Mouse (Mus musculus) limb, embryonic 10.5 days (tissue): Measurements from ENCODE around the gene Krt80. TPM values are rescaled to one million over a fixed set of nuclear protein-coding genes. Genes with fewer than 3 reads are reported as not detected.

Source experiments
- DNase-seq: peaks from one replicate; pipeline ENCODE4 v3.0.0-alpha.2; 2017; ENCODE audit warnings: low spot score
- H3K27ac ChIP-seq: fragments of 300-500 bp; sonication (generic); 2 replicates; pipeline ENCODE4 v1.5.1; 2016; ENCODE audit warnings: mild to moderate bottlenecking
- H3K27me3 ChIP-seq: fragments of 300-500 bp; sonication (generic); 2 replicates; pipeline ENCODE4 v1.6.1; 2016; ENCODE audit warnings: low read depth, mild to moderate bottlenecking; ENCODE audit not compliant: poor library complexity, severe bottlenecking
- H3K36me3 ChIP-seq: fragments of 300-500 bp; sonication (generic); 2 replicates; pipeline ENCODE4 v1.6.1; 2016; ENCODE audit warnings: mild to moderate bottlenecking, moderate library complexity
- H3K4me1 ChIP-seq: fragments of 300-500 bp; sonication (generic); 2 replicates; pipeline ENCODE4 v1.6.1; 2016
- H3K4me3 ChIP-seq: fragments of 300-500 bp; sonication (generic); 2 replicates; pipeline ENCODE4 v1.5.1; 2016; ENCODE audit warnings: mild to moderate bottlenecking, moderate library complexity
- H3K9me3 ChIP-seq: fragments of 300-500 bp; sonication (generic); replicated peaks from 2 replicates; pipeline ENCODE4 v1.6.1; 2016; ENCODE audit warnings: mild to moderate bottlenecking
- WGBS: fragments of 180-500 bp; shearing (Covaris S2); methylation state at CpG from one replicate; pipeline ENCODE4 v1.1.7; 2016; 5-methylcytosine and 5-hydroxymethylcytosine counted together
- polyA plus RNA-seq: library from polyadenylated mRNA; unstranded; fragments of >200 nt; fragmentation: Nextera tagmentation; extraction: Ambion mirVana; gene quantifications from 2 replicates; pipeline ENCODE4 v1.2.1, GENCODE M21; 2016

The Krt80 gene
- polyA plus RNA-seq, 1 experiment from 2014 or later: 0.23 TPM

DNA sequence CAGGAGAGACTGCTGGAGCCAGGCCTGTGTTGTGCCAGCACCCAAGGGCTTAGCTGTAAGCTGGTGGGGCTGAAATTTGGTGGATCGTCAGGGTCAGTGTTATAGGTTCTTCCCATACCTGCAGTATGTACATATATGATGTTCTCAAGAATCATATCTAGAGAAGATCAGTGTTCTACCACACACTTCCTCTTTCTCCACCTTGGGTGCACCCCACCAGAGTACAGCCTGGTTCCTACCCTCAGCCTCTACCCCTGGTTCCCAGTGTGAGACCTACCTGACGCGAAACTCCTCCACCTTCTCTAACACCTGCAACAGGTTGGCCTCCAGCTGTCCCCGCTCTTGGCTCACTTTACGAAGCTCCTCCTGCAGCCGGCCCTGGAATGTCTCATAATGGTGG lies 6.0 kb downstream of the Krt80 start:
- whole genome bisulfite sequencing: 79% methylated on average over 6 of the region's 6 CpGs
- Histone ChIP-seq H3K9me3 (no peaks in the 10 kb centered on the region), H3K27me3 (peaks cover 17% of the 10 kb centered on the region; the same call in 1 of the 2 replicates)

DNA sequence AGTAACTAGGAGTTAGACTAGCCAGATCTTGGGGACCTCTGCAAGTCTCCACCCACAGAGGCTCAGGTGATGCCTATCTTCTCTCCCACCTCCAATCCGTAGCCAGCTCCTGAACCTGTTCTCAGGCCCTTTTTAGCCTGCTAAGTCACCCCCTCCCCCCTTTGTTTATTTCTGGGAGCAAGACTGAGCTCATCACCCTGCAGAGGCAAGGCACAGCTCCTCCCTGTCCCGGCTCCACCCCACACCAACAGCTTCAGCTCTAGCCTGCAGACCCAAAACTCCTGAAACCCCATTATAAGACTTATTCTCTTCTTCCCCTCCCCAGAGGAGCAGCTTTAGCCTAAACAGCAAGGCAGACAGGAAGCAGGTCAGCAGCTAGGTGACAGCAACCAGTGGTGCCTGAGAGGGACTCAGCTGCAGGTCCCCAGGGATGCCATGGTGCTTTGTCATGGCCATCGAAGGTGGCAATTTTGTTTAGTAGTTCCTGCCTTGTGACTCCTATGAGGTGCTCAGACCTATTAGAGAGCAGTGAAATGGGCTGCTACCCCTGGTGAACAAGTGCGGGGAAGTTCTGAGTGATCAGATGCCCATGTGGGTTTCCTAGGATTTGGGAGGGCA lies 7.5 kb downstream of the Krt80 start:
- Histone ChIP-seq H3K36me3 (no peaks in the 10 kb centered on the region), H3K4me3 (no peak overlapping the region), H3K27ac (no peak overlapping the region), H3K9me3 (no peaks in the 10 kb centered on the region), H3K27me3 (peaks cover 11% of the 10 kb centered on the region; the same call in 1 of the 2 replicates), H3K4me1 (peaks cover 17% of the 10 kb centered on the region)
- DNase-seq: no peak
- WGBS: 62% methylated on average over 4 of the region's 4 CpGs

More for the DNA sequence above, 6.0 kb downstream of the Krt80 start:
- Histone ChIP-seq H3K36me3 (no peaks in the 10 kb centered on the region), H3K4me1 (peaks cover 19% of the 10 kb centered on the region), H3K4me3 (no peak overlapping the region), H3K27ac (no peak overlapping the region)
- DNase-seq: no peak

- Histone ChIP-seq H3K27me3 (peaks cover 18% of the 10 kb centered on the region; the same call in 1 of the 2 replicates), H3K4me1 (peaks cover 19% of the 10 kb centered on the region), H3K36me3 (no peaks in the 10 kb centered on the region), H3K27ac (no peak overlapping the region), H3K4me3 (no peak overlapping the region), H3K9me3 (no peaks in the 10 kb centered on the region)
- DNase-seq: no peak
- 91% methylated on average over 4 of the region's 4 CpGs for WGBS
Measured at GRCm38 (mm10) chr15:101355382-101355786, 14.6 kb downstream of the Krt80 start.

- peak overlapping the region; percentile 16 for H3K27ac ChIP-seq
- WGBS: 51% methylated on average over 10 of the region's 10 CpGs
- H3K27me3 ChIP-seq: peaks cover 30% of the 10 kb centered on the region
- no peaks in the 10 kb centered on the region for H3K36me3 ChIP-seq
- DNase-seq: no peak
- no peak overlapping the region for H3K4me3 ChIP-seq
- peaks cover 19% of the 10 kb centered on the region for H3K4me1 ChIP-seq
- no peaks in the 10 kb centered on the region for H3K9me3 ChIP-seq
Measured at GRCm38 (mm10) chr15:101352706-101353465, 17.1 kb downstream of the Krt80 start.

DNA sequence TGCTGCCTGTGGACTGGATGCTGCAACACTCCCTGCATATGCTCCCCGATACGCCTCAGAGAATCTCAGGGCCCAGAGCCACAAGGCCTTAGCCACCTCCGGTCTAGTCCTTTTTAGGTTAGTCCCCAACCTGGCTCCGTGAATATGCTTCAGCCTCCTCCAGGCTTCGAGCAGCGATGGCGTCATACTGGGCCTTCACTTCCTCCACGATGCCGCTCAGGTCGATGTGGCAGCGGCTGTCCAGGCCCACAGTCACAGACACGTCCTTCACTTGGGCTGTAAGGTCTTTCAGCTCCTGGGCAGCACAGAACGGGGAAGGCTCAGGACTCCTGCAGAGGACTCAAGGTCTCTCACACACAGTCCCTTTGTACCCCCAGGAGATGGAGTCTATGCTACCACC lies 17.9 kb downstream of the Krt80 start:
- WGBS: 78% methylated on average over 13 of the region's 13 CpGs
- Histone ChIP-seq H3K27ac (peak overlapping the region; percentile 47; the same call in 1 of the 2 replicates), H3K36me3 (no peaks in the 10 kb centered on the region), H3K27me3 (peaks cover 30% of the 10 kb centered on the region), H3K9me3 (no peaks in the 10 kb centered on the region), H3K4me1 (peaks cover 19% of the 10 kb centered on the region), H3K4me3 (no peak overlapping the region)
- no peak for DNase-seq

DNA sequence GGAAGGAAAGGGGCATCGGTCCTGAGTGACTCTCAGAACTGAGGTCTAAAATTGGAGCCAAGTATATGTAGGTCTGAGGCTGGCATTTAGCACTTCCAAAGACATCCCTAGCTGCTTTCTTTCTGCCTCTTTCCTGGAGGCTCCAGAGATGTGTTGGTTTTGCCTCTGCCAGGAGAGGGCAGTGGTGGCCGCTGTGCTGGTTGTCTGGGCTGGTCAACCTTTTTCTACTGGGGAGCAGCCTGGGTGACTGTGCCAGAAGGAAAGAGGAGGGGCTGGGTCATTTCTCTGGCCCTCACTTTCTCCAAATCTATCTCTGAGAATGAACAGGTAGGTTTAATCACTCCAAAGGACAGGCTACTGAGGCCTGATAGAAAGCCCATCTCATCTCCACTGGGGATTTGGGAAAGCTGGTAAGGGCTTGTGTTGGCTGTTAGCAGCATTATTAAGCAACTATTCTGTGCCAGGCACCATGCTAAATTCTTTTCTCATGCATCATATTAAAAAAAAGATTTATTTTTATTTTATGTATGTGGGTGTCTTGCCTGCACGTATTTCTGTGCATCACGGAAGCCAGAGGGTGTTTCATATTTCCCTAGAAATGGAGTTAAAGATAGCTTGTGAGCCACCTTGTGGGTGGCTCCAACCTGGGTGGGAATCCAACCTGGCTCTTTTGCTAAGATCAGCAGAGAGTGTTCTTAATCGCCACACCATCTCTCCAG lies 28.0 kb downstream of the Krt80 start:
- no peaks in the 10 kb centered on the region for H3K9me3 ChIP-seq
- no peak overlapping the region for H3K27ac ChIP-seq
- DNase-seq: no peak
- H3K4me3 ChIP-seq: no peak overlapping the region
- H3K27me3 ChIP-seq: peaks cover 14% of the 10 kb centered on the region
- H3K36me3 ChIP-seq: no peaks in the 10 kb centered on the region
- no peaks in the 10 kb centered on the region for H3K4me1 ChIP-seq
- WGBS: 75% methylated on average over 5 of the region's 5 CpGs

DNA sequence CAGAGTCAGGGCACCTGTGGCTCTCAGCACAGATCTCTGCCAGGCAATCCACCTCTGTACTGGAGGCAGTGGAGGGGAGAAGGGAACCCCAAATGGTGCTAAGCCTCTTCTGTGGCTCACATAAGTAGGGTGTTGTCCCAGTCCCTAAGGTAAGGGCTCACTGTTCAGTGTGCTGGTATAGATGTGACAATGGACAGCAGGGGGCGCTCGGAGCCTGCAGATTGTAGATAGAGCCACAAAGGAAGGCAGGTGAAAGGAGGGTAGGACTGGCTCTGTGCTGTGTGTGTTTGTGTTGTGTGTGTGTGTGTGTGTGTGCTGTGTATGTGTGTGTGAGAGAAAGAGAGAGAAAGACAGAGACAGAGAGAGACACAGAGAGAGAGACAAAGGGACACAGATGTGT lies 30.4 kb downstream of the Krt80 start:
- DNase-seq: peak; percentile 92
- Histone ChIP-seq H3K4me3 (no peak overlapping the region), H3K27ac (no peak overlapping the region), H3K27me3 (peaks cover 27% of the 10 kb centered on the region), H3K4me1 (peaks cover 6% of the 10 kb centered on the region; the same call in 1 of the 2 replicates), H3K36me3 (no peaks in the 10 kb centered on the region), H3K9me3 (no peaks in the 10 kb centered on the region)
- WGBS: 0% methylated on average over 2 of the region's 2 CpGs

GRCm38 (mm10) chr15:101338359-101338758 lies 31.6 kb downstream of the Krt80 start:
- Histone ChIP-seq H3K27ac (0 out of 2 replicates have a peak overlapping the region, but pooled peaks have one; percentile 14), H3K4me1 (peaks cover 6% of the 10 kb centered on the region; the same call in 1 of the 2 replicates)
- WGBS: 70% methylated on average over 4 of the region's 4 CpGs

GRCm38 (mm10) chr15:101336474-101337174 lies 33.3 kb downstream of the Krt80 start:
- Histone ChIP-seq H3K4me3 (no peak overlapping the region), H3K27ac (peak overlapping the region; percentile 59), H3K27me3 (peaks cover 27% of the 10 kb centered on the region), H3K36me3 (no peaks in the 10 kb centered on the region), H3K9me3 (no peaks in the 10 kb centered on the region), H3K4me1 (peaks cover 6% of the 10 kb centered on the region; the same call in 1 of the 2 replicates)
- 40% methylated on average over 24 of the region's 24 CpGs for WGBS
- DNase-seq: no peak

More at GRCm38 (mm10) chr15:101338359-101338758, 31.6 kb downstream of the Krt80 start:
- H3K4me3 ChIP-seq: no peak overlapping the region
- H3K27me3 ChIP-seq: peaks cover 27% of the 10 kb centered on the region
- H3K9me3 ChIP-seq: no peaks in the 10 kb centered on the region
- no peaks in the 10 kb centered on the region for H3K36me3 ChIP-seq
- DNase-seq: no peak

DNA sequence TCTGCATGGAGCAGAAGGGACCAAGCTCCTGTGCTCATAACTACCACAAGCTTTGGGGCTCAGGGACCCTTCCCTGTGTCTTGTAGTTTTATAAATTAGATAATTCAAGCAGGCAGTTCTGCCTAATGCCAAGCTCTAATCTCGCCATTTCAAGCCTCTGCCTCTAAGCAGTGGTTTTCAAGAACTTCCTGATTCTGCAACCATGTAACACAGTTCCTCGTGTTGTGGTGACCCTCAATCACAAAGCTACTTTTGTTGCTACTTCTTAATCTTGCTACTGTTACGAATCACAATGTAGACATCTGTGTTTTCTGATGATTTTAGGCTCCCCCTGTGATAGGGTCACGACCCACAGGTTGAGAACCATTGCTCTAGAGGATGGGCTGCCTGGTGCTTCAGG lies 36.3 kb downstream of the Krt80 start:
- Histone ChIP-seq H3K9me3 (no peaks in the 10 kb centered on the region), H3K27me3 (peaks cover 27% of the 10 kb centered on the region), H3K4me3 (no peak overlapping the region), H3K36me3 (no peaks in the 10 kb centered on the region), H3K27ac (no peak overlapping the region), H3K4me1 (peaks cover 9% of the 10 kb centered on the region; the same call in 1 of the 2 replicates)
- WGBS: 70% methylated on average over 4 of the region's 4 CpGs
- no peak for DNase-seq

- Histone ChIP-seq H3K4me3 (no peak overlapping the region), H3K27me3 (peaks cover 25% of the 10 kb centered on the region), H3K36me3 (no peaks in the 10 kb centered on the region), H3K4me1 (peaks cover 9% of the 10 kb centered on the region; the same call in 1 of the 2 replicates), H3K27ac (0 out of 2 replicates have a peak overlapping the region, but pooled peaks have one; percentile 17), H3K9me3 (no peaks in the 10 kb centered on the region)
- 14% methylated on average over 1 of the region's 1 CpGs for WGBS
- no peak for DNase-seq
Measured at GRCm38 (mm10) chr15:101333165-101333564, 36.8 kb downstream of the Krt80 start.

- H3K9me3 ChIP-seq: no peaks in the 10 kb centered on the region
- H3K27ac ChIP-seq: peak overlapping the region; percentile 17; the same call in 1 of the 2 replicates
- DNase-seq: no peak
- peaks cover 17% of the 10 kb centered on the region for H3K27me3 ChIP-seq
- H3K4me3 ChIP-seq: no peak overlapping the region
- peaks cover 10% of the 10 kb centered on the region; the same call in 1 of the 2 replicates for H3K4me1 ChIP-seq
- H3K36me3 ChIP-seq: no peaks in the 10 kb centered on the region
- WGBS: 71% methylated on average over 4 of the region's 4 CpGs
Measured at GRCm38 (mm10) chr15:101332370-101332769, 37.6 kb downstream of the Krt80 start.
